10 mouse cellular contexts compared by ENCODE assay signal in the genomic region with DNA sequence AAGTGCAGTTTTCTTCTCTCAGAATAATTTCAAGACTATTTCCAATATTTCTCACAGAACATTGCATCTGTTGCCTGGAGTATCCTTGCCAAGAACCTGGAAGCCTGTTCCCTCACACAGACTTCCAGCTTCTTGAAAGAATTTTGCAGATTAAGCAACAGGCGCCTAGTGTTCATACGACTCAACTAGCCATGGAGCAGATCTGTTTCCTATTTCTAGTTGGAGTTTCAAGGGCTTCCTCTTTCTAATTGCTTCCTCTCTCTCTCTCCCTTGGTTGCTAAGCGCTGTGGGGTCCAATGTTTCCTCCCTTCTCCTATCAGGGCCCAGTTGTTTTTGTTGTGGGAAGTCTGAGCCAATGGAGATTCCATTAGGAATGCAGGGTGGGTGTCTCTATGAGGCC. TPM values are rescaled to one million over a fixed set of nuclear protein-coding genes. Genes with fewer than 3 reads are reported as not detected.
DNase-seq lines count a peak whose midpoint lies in the region; ATAC-seq lines count a peak whose summit lies in the region.
"Had no signal": no experiment of that assay in that cellular context is flagged by ENCODE, and none has a peak within 500 bp of the region (broad histone marks: within the 10 kb centered on the region; RNA-seq: fewer than 3 reads in every experiment).

No protein-coding gene starts in this region.

- no peak overlapping the region for H3K9ac ChIP-seq in midbrain, embryonic 11.5 days (ENCODE audit: low read length)
- H3K9ac ChIP-seq: hindbrain, embryonic 12.5 days had no signal

- no peak overlapping the region for H3K27ac ChIP-seq in midbrain, embryonic 11.5 days (ENCODE audit: low read depth, low read length)
- H3K27ac ChIP-seq in midbrain, embryonic 10.5 days (replicated peaks), result no peak overlapping the region
- H3K27ac ChIP-seq: hindbrain, embryonic 12.5 days had no signal

- no peaks in the 10 kb centered on the region for H3K36me3 ChIP-seq in midbrain, embryonic 11.5 days (ENCODE audit: control insufficient read depth, insufficient read depth, low read length)
- H3K36me3 ChIP-seq in midbrain, embryonic 10.5 days, result no peaks in the 10 kb centered on the region
- H3K36me3 ChIP-seq: hindbrain, embryonic 12.5 days had no signal

- H3K4me1 ChIP-seq in midbrain, embryonic 11.5 days (ENCODE audit: control insufficient read depth, insufficient read depth, low read length), result no peaks in the 10 kb centered on the region
- H3K4me1 ChIP-seq in midbrain, embryonic 10.5 days, result 0 out of 2 replicates have a peak, but pooled peaks cover 4% of the 10 kb centered on the region

- H3K27me3 ChIP-seq in midbrain, embryonic 11.5 days (ENCODE audit: control insufficient read depth, insufficient read depth, low read length), result no peaks in the 10 kb centered on the region
- no peaks in the 10 kb centered on the region for H3K27me3 ChIP-seq in midbrain, embryonic 10.5 days (ENCODE audit: low read depth, poor library complexity, severe bottlenecking)
- H3K27me3 ChIP-seq: hindbrain, embryonic 12.5 days had no signal

- 74% methylated on average over 3 of the region's 3 CpGs for WGBS in midbrain, embryonic 11.5 days
- WGBS in midbrain, embryonic 10.5 days, result 72% methylated on average over 3 of the region's 3 CpGs

- H3K4me3 ChIP-seq in midbrain, embryonic 11.5 days (ENCODE audit: low read depth, low read length), result no peak overlapping the region
- H3K4me3 ChIP-seq in midbrain, embryonic 10.5 days, result no peak overlapping the region
- H3K4me3 ChIP-seq: hindbrain, embryonic 12.5 days had no signal

- DNase-seq in kidney, adult 9 months, result peak; percentile 9
- DNase-seq in kidney, adult 18-20 months, result no peak
- DNase-seq in midbrain, embryonic 11.5 days (ENCODE audit: low spot score, missing footprints), result peak; percentile 2
- no peak for DNase-seq in midbrain, embryonic 10.5 days (ENCODE audit: low spot score)
- peak; percentile 25 for DNase-seq in forelimb bud, embryonic 11.5 days (ENCODE audit: low read depth, low spot score)
- peak; percentile 70 for DNase-seq in telencephalon, adult 2 months (ENCODE audit: low read depth, low spot score)
- no peak for DNase-seq in urinary bladder, postnatal 25 days (ENCODE audit: low spot score)
- DNase-seq: right cerebral cortex, postnatal 4 days; thymus, postnatal 4 days had no signal

- ATAC-seq in midbrain, embryonic 11.5 days (ENCODE audit: low FRiP score), result no peak

- H3K4me2 ChIP-seq in midbrain, embryonic 11.5 days, result no peak overlapping the region
- H3K4me2 ChIP-seq: hindbrain, embryonic 12.5 days had no signal

- H3K9me3 ChIP-seq in midbrain, embryonic 11.5 days (ENCODE audit: control insufficient read depth, low read length), result no peaks in the 10 kb centered on the region
- no peaks in the 10 kb centered on the region for H3K9me3 ChIP-seq in midbrain, embryonic 10.5 days (replicated peaks)
- H3K9me3 ChIP-seq: hindbrain, embryonic 12.5 days had no signal

RNA-seq across cellular contexts. Expression of gene Itga8, which starts 7.7 kb away (rescaled TPM):
- polyA plus RNA-seq in midbrain, embryonic 11.5 days (2014; fragmentation: Nextera tagmentation; extraction: Ambion mirVana), result 2.9 and 3.4 TPM in 2 replicates
- polyA plus RNA-seq in midbrain, embryonic 10.5 days (2016; fragmentation: Nextera tagmentation; extraction: Ambion mirVana), result 3.9 and 5.3 TPM in 2 replicates

Comparison
In these comparisons a context has a peak if more than half of its experiments do, and no peak if none do; other contexts are left out.
1. DNase-seq: peak in kidney, adult 9 months (single experiment), midbrain, embryonic 11.5 days (single experiment), forelimb bud, embryonic 11.5 days (single experiment) and telencephalon, adult 2 months (single experiment); none in kidney, adult 18-20 months (single experiment), midbrain, embryonic 10.5 days (single experiment) and urinary bladder, postnatal 25 days (single experiment).